In the genomic region with DNA sequence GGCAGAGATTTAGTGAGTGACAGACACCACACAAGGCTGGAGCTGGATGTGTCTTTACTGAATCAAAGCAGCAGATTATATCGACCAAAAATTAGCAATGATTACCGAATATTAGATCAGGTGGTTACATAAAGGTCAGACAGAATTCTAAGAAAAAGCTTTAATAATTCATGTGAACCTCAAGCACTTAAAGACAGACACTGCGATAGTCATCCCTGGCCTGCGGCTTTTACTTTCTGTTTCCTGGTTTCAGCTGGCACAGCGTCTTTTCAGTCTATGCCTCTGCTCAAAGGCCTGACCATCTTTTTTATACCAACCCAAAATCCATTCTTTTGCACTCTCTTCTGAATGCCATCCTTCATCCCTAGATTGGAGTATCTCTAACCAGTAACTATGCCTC, we compare ENCODE assay signal across 17 mouse cellular contexts.
"Had no signal": no experiment of that assay in that cellular context is flagged by ENCODE, and none has a peak within 500 bp of the region (broad histone marks: within the 10 kb centered on the region; RNA-seq: fewer than 3 reads in every experiment).

No protein-coding gene starts in this region.

- H3K27me3 ChIP-seq: kidney, embryonic 15.5 days had no signal

- H3K9ac ChIP-seq: kidney, embryonic 15.5 days; liver, embryonic 13.5 days; midbrain, embryonic 13.5 days had no signal

- H3K9me3 ChIP-seq: kidney, embryonic 15.5 days; liver, embryonic 13.5 days; midbrain, embryonic 13.5 days had no signal

- H3K4me3 ChIP-seq: kidney, embryonic 15.5 days; liver, embryonic 13.5 days; midbrain, embryonic 13.5 days; myocyte had no signal

- H3K36me3 ChIP-seq: midbrain, embryonic 13.5 days had no signal

- DNase-seq: kidney, adult 2 months; kidney, postnatal 10 days; kidney, postnatal 36 days; liver, embryonic 13.5 days; lung, adult 2 months; lung, postnatal 14 days; lung, postnatal 4 days; right cerebral cortex, adult 18-20 months; right cerebral cortex, postnatal 14 days; right cerebral cortex, postnatal 4 days; thymus, adult 2 months; thymus, postnatal 14 days; thymus, postnatal 4 days had no signal

- H3K27ac ChIP-seq: kidney, embryonic 15.5 days; liver, embryonic 13.5 days; midbrain, embryonic 13.5 days; stomach, postnatal 0 days had no signal

- H3K4me2 ChIP-seq: kidney, embryonic 15.5 days; liver, embryonic 13.5 days; midbrain, embryonic 13.5 days had no signal
